Mouse (Mus musculus): ENCODE results near the gene Bnip2.

DNA sequence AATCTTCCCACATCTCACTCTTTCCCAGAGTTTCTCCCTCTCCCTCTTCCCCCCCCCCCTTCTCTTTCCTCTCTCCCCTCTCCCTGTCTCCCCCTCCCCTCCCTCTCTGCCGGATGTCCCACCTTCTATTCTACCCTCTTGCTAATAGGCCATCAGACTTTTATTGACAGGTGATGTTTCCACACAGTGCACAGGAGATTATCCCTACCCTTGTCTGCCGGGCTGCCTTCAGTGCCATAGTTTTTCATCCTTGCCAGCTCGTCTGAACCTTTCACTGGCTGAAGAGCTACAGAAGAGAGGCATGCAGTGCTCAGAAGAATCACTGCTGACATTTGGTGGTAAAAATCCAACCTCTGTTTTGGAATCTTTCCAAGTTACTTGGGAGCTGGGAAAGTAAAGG, 64.1 kb downstream of the Bnip2 start:
- TF ChIP-seq CTCF (IDR thresholded peaks at IDR 0.05; ENCODE audit: low read depth, low read length): no peak
- TF ChIP-seq POLR2A (IDR thresholded peaks at IDR 0.05; ENCODE audit: extremely low read depth, insufficient read depth, low read length): no peak
